Mouse (Mus musculus): Measurements from ENCODE around the gene Slco2a1. TPM values are rescaled to one million over a fixed set of nuclear protein-coding genes. Genes with fewer than 3 reads are reported as not detected.

Gene Slco2a1
- polyA plus RNA-seq, 1 experiment from 2014 or later = 3.3 TPM

DNA sequence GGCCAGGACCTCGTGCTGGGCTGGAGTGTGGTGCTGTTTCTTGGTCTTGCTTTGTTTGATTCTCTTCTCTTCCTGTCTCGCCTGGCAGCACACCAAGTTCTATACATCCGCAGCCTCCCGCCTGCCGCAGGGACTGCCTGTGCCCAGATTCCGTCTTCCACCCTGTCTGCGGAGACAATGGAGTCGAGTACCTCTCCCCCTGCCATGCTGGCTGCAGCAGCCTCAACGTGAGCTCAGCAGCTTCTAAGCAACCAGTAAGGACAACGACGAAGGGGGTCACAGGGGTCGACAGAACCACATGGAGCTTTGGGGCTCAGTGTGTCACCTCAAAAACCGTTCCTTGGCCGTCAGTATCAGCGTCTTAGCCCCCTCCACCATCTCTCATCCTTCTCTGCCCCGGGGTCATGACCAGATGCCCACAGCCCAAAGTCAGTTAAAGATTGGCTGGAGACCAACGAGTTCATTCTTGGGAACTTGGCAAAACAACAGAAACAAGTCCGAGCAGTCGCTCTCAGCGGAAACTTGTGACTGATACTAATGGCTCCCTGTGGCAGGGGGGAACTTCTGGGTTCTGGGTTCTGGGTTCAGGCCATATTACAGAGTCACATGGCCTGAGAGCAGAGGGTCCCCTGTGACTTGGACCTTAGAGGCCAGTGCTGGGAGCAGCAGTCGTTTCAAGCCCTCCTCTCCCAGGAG is 88.5 kb downstream of the Slco2a1 start:
- WGBS = 59% methylated on average over 21 of the region's 21 CpGs
- H3K4me2 ChIP-seq = no peak overlapping the region

DNA sequence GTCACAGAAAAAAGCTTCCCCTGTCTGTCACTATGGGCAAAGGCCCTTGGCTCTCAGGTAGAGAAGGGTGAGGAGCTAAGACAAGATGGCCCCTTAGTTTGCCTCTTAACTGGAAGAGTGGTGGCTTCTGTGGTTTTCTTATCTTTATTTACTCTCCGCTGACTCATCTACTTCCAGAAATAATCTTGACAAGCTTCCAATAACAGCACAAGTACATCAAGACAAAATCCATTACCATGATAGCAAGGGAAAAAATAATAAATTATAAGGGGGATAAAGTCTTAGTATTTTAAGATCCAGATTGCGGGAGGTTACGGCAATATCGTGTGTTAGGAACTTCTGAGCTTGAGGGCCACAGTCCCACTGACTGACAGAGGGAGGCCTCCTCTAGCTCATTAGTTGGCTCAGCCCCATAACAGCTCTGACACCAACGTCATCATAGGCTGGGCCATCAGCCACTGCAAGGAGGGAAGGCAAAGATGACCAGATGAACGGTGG is 89.7 kb downstream of the Slco2a1 start:
- Histone ChIP-seq H3K4me3 (no peak overlapping the region), H3K27me3 (no peaks in the 10 kb centered on the region), H3K9me3 (no peaks in the 10 kb centered on the region), H3K9ac (no peak overlapping the region), H3K4me2 (no peak overlapping the region), H3K4me1 (replicated peaks) (no peaks in the 10 kb centered on the region), H3K27ac (replicated peaks) (no peak overlapping the region), H3K36me3 (no peaks in the 10 kb centered on the region)
- 89% methylated on average over 6 of the region's 6 CpGs for WGBS
- no peak for ATAC-seq (ENCODE audit: low FRiP score, low read depth)

More for the DNA sequence above, 88.5 kb downstream of the Slco2a1 start:
- H3K4me1 ChIP-seq (replicated peaks) = no peaks in the 10 kb centered on the region
- no peaks in the 10 kb centered on the region for H3K36me3 ChIP-seq
- ATAC-seq (ENCODE audit: low FRiP score, low read depth) = peak; percentile 78; the same call in 1 of the 2 replicates
- H3K4me3 ChIP-seq = no peak overlapping the region
- no peak overlapping the region for H3K27ac ChIP-seq (replicated peaks)
- H3K9me3 ChIP-seq = no peaks in the 10 kb centered on the region
- H3K27me3 ChIP-seq = no peaks in the 10 kb centered on the region
- H3K9ac ChIP-seq = no peak overlapping the region

DNA sequence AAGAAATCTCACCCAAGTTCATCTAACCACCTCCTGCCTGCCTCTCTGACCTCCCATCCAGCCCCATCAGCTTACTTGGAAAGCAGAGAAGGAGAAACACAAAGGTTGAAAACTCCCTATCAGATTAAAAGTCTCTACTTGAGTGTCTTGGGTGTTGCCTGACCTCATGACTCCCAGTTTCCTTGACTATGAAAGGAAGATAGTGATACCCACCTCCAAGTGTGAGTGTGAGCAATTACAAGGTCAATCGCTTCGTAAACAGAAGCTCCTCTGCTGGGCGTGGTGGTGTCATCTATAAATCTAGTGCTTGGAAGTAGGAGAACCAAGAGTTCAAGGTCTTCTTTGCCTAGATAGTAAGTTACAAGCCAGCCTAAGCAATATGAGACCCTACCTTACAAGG is 91.7 kb downstream of the Slco2a1 start:
- H3K27me3 ChIP-seq = no peaks in the 10 kb centered on the region
- H3K4me3 ChIP-seq = no peak overlapping the region
- 94% methylated on average over 3 of the region's 3 CpGs for WGBS
- no peaks in the 10 kb centered on the region for H3K36me3 ChIP-seq
- no peak overlapping the region for H3K27ac ChIP-seq (replicated peaks)
- no peak for ATAC-seq (ENCODE audit: low FRiP score, low read depth)
- H3K4me1 ChIP-seq (replicated peaks) = no peaks in the 10 kb centered on the region
- H3K4me2 ChIP-seq = no peak overlapping the region
- H3K9me3 ChIP-seq = no peaks in the 10 kb centered on the region
- H3K9ac ChIP-seq = no peak overlapping the region

DNA sequence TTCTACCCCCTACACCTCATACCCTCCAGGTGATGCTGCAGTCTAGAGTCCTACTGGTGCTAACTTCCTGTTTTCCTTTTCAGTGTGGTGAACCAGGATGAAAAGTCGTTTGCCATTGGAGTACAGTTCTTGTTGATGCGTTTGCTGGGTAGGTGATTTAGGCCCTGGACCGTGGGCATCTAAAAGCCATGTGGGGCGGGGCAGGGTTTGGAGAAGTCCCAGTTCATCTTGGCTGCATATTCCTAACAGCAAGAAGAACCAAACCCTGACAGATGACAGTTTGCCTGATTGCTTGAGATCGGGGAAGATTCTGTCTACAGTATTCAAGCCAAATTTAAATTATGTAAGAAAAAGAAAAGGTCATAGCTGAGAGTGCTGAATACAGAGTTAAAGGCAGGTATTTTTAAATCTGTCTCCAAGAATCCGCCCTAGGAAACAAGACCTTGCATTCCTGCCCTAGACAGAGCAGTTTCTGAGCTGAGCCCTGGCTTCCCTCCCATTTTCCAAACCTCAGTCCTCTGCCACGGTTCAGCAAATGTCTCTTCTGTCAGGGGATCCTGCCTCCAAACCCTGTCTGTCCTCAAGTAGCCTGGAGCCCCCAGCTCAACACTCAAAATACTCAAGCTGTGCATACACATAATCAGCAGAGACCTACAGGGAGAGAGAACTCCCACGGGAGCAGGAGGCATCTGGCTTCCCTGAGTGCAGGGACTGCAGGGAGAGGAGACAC is 93.9 kb downstream of the Slco2a1 start:
- Histone ChIP-seq H3K4me3 (no peak overlapping the region), H3K4me2 (no peak overlapping the region), H3K36me3 (no peaks in the 10 kb centered on the region), H3K27ac (replicated peaks) (no peak overlapping the region), H3K9me3 (no peaks in the 10 kb centered on the region), H3K9ac (no peak overlapping the region), H3K27me3 (no peaks in the 10 kb centered on the region), H3K4me1 (replicated peaks) (no peaks in the 10 kb centered on the region)
- ATAC-seq (ENCODE audit: low FRiP score, low read depth) = no peak
- WGBS = 79% methylated on average over 8 of the region's 8 CpGs

DNA sequence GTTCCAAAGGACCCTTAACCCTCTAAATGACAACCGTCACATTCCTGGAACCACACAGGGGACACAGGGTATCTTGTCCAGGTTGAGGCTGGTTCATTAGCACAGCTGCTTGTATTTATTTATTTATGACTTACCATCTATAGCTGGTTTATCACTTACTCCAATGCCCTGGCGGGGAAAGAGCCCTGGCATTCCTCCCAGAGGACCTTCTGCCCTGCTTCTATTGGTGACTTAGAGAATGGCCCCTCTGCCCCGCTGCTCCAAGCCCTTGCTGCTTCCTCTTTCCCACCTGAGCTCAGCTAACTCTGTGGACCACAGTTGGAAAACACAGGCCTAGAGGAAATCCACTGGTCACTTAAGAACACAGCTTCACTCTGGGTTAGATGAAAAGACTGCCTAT is 94.9 kb downstream of the Slco2a1 start:
- ATAC-seq (ENCODE audit: low FRiP score, low read depth) = no peak
- no peaks in the 10 kb centered on the region for H3K9me3 ChIP-seq
- no peaks in the 10 kb centered on the region for H3K36me3 ChIP-seq
- no peaks in the 10 kb centered on the region for H3K27me3 ChIP-seq
- H3K4me1 ChIP-seq (replicated peaks) = no peaks in the 10 kb centered on the region
- WGBS = 54% methylated on average over 3 of the region's 3 CpGs
- no peak overlapping the region for H3K4me2 ChIP-seq
- no peak overlapping the region for H3K4me3 ChIP-seq
- no peak overlapping the region for H3K27ac ChIP-seq (replicated peaks)
- H3K9ac ChIP-seq = no peak overlapping the region

DNA sequence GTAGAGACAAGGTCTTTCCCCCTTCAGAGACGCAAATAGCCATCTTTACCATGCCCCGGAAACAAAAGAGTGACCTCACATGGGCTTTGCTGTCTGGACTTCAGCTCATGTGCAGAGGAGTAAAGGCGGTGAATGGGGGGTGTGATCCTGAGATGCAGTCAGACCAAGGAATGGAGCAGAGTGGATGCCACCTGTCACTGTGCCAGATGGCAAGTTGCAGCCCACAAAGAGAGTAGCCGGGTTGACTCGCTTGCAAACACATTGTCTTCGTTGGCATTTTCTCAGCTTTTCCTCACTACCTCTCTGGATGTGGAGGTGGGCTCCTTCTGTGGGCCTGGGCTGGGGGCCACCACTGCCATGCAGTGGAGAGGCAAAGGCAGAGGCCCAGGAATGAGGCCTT is 98.2 kb downstream of the Slco2a1 start:
- no peak for ATAC-seq (ENCODE audit: low FRiP score, low read depth)
- no peaks in the 10 kb centered on the region for H3K27me3 ChIP-seq
- H3K4me2 ChIP-seq = no peak overlapping the region
- H3K9me3 ChIP-seq = no peaks in the 10 kb centered on the region
- no peak overlapping the region for H3K27ac ChIP-seq (replicated peaks)
- H3K36me3 ChIP-seq = no peaks in the 10 kb centered on the region
- no peak overlapping the region for H3K9ac ChIP-seq
- no peak overlapping the region for H3K4me3 ChIP-seq
- 79% methylated on average over 6 of the region's 6 CpGs for WGBS
- no peaks in the 10 kb centered on the region; the same call in 1 of the 2 replicates for H3K4me1 ChIP-seq (replicated peaks)

DNA sequence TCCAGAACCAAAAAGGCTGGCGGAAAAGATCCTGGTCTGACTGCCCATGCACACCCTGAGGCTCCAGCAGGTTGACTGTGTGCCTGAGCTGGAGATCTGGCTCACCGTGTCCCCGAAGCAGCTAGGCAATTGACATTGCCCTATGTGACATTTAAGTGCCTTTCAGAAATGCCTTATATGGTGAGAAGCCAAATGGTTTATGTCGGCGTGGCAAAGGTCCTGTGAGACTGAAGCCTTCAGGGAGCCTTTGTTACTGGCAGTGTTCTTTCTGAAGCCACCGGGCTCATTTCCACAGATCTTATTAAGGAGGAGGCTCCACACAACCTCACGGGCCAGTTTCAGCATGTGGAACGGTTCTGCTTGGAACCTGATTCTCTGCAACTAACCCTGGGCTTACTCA is 98.8 kb downstream of the Slco2a1 start:
- no peaks in the 10 kb centered on the region for H3K27me3 ChIP-seq
- WGBS = 69% methylated on average over 8 of the region's 8 CpGs
- no peak overlapping the region for H3K27ac ChIP-seq (replicated peaks)
- H3K36me3 ChIP-seq = no peaks in the 10 kb centered on the region
- no peaks in the 10 kb centered on the region for H3K9me3 ChIP-seq
- H3K4me2 ChIP-seq = no peak overlapping the region
- no peak overlapping the region for H3K4me3 ChIP-seq
- peaks cover 5% of the 10 kb centered on the region for H3K4me1 ChIP-seq (replicated peaks)
- H3K9ac ChIP-seq = no peak overlapping the region
- ATAC-seq (ENCODE audit: low FRiP score, low read depth) = no peak

DNA sequence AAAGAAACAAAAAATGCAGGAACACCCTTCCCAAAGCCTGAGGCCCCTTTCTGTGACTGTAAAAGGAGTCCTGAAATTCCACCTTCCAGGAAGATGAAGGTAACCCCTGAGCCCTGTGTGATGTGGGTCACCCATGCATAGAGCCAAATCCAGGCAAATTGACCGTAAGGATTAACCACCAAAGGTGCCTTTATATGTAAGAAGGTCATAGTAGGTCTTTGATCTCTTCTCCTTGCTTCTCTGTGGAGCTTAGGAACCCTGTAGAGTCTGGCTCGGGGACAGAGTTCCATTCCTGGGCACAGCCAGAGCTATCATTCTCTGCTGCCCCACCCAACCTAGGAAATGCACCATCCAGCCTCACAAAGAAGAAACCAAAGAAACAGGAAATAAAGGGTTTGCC is 100.1 kb downstream of the Slco2a1 start:
- H3K27ac ChIP-seq (replicated peaks) = no peak overlapping the region
- H3K4me1 ChIP-seq (replicated peaks) = peaks cover 11% of the 10 kb centered on the region
- no peaks in the 10 kb centered on the region for H3K9me3 ChIP-seq
- no peak overlapping the region for H3K4me3 ChIP-seq
- H3K27me3 ChIP-seq = no peaks in the 10 kb centered on the region
- WGBS = 74% methylated on average over 2 of the region's 2 CpGs
- ATAC-seq (ENCODE audit: low FRiP score, low read depth) = no peak
- no peak overlapping the region for H3K9ac ChIP-seq
- H3K4me2 ChIP-seq = no peak overlapping the region
- H3K36me3 ChIP-seq = no peaks in the 10 kb centered on the region

DNA sequence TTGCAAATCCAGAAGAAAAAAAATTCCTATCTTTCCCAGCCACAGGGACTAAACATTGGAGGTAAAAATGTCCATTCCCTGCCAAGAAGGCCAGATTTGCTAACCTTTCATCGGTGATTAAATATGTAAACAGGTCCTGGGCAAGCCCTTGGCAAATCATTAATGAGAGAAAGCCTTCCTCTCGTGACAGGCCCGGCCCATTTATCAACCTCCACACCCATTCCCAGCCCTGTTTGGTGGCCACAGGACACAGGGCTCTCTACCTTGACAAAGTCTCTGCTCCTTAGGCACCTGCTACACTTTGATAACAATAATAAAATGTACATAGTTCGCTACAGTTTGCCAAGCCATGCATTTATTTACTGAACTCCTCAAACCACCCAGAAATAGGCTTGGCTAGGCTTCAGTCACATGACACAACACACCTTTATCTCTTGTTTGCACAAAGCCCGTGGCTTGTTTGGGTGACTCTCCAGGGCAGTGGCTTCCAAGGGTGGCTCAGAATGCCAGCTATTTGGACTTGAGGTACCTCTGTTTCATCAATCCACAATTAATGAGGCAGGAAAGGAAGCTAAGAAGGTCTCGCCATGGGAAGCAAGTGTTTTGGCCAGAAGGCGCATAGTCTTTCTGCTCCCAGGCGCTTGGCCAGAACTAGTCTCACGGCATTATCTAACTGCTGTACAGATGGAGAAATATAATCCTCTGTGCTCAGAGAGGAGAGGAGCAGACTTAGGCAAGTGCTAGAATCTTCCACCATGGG is 101.8 kb downstream of the Slco2a1 start:
- WGBS = 66% methylated on average over 9 of the region's 9 CpGs
- peaks cover 11% of the 10 kb centered on the region for H3K4me1 ChIP-seq (replicated peaks)
- no peaks in the 10 kb centered on the region for H3K9me3 ChIP-seq
- ATAC-seq (ENCODE audit: low FRiP score, low read depth) = no peak
- H3K27ac ChIP-seq (replicated peaks) = no peak overlapping the region
- no peak overlapping the region for H3K9ac ChIP-seq
- H3K36me3 ChIP-seq = no peaks in the 10 kb centered on the region
- no peak overlapping the region for H3K4me3 ChIP-seq
- no peak overlapping the region for H3K4me2 ChIP-seq
- H3K27me3 ChIP-seq = no peaks in the 10 kb centered on the region

DNA sequence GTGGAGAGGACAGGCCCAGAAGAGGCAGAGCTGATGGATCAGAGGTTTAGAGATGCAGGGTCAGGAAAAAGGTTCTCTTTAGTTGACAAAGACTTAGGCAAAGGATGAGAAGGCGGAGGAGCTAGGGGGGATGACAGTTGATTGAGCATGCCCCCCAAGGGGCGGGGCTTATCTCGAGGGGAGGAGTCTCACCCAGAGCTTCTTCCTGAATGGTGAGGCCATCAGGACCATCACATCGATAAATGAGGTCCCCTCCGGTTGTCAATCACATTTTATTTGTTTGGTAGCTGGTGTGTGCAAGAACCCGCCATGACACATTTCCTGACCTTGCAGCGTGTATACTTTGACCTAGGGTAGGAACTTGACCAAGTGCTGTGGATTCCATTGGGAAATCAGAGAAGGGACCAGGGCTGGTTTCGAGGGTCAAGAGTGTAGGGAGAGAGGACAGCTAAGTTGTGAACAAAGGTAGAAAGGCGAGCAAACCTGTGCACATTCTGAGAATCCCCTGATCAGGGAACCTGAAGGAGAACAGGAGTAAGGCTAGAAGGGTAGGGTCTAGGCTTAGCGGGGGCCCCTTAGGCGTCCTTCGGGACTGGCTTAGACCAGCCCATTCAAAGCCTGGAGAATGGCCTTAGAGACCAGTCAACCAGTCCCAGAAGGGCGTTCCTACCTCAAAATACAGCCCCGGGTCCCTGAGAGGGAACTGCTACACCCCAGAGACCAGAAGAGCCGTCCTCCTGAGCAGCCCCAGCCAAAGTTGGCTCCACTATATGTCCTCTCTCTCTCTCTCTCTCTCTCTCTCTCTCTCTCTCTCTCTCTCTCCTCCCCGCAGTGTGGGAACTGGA is 102.7 kb downstream of the Slco2a1 start:
- Histone ChIP-seq H3K4me1 (replicated peaks) (peaks cover 11% of the 10 kb centered on the region), H3K9ac (no peak overlapping the region), H3K4me2 (no peak overlapping the region), H3K4me3 (no peak overlapping the region), H3K27ac (replicated peaks) (no peak overlapping the region), H3K27me3 (no peaks in the 10 kb centered on the region), H3K9me3 (no peaks in the 10 kb centered on the region), H3K36me3 (no peaks in the 10 kb centered on the region)
- 83% methylated on average over 16 of the region's 16 CpGs for WGBS
- no peak for ATAC-seq (ENCODE audit: low FRiP score, low read depth)

DNA sequence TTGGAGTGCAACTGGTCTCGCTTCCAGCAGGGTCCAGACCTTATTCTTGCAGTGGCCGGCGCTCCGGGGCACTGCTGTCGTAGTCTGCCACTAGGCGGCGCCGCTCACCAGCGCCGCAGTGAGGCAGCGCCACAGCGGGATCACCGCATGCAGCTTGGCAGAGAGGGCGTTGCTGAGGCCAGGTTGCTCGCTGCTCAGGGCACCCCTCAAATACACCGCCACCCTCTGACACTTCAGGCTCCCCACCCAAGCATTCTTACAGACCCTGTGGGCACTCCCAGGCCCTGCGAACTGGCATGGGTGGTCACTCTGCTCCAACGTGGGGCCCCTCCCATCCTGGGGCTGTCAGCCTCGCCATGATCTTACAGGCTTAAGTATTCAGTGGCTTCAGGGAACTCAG is 103.7 kb downstream of the Slco2a1 start:
- WGBS = 0% methylated on average over 19 of the region's 19 CpGs
- Histone ChIP-seq H3K4me1 (replicated peaks) (peaks cover 11% of the 10 kb centered on the region), H3K9me3 (no peaks in the 10 kb centered on the region), H3K4me3 (peak overlapping the region; percentile 49), H3K4me2 (peak overlapping the region; percentile 94), H3K36me3 (no peaks in the 10 kb centered on the region), H3K27me3 (no peaks in the 10 kb centered on the region), H3K27ac (replicated peaks) (no peak overlapping the region; the same call in 1 of the 2 replicates), H3K9ac (peak overlapping the region; percentile 67)
- peak; percentile 91 for ATAC-seq (ENCODE audit: low FRiP score, low read depth)

Measured in hindbrain, embryonic 15.5 days (tissue).